Mouse (Mus musculus): Measurements from ENCODE around the gene Rab3il1.

The Rab3il1 gene

DNA sequence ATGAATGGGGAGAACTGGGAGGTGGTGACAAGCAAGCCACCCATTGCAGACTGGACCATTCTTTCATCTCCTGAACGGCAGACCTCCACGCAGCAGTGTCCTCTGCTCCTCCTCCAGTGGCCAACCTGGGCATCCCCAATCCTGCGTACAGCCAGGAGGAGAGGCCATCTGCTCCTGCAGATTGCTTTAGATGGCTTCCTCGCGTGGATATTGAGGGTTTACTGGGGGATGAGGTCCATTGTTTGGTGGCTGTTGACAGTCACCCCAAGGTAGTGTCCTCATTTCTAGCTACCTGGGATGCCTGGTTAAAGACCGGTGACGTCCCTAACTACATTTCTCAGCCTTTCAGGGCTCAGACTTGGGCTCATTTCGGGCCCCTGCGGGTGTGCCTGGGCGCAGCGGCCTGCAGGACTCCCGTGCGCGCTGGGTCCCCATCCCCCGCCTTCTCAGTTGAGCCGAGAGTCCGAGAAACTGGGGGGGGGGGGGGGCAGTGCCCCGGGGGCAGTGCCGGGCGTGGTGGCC is 39.5 kb downstream of the Rab3il1 start:
- DNase-seq (ENCODE audit: low spot score in 2 of 2) = no peak

DNA sequence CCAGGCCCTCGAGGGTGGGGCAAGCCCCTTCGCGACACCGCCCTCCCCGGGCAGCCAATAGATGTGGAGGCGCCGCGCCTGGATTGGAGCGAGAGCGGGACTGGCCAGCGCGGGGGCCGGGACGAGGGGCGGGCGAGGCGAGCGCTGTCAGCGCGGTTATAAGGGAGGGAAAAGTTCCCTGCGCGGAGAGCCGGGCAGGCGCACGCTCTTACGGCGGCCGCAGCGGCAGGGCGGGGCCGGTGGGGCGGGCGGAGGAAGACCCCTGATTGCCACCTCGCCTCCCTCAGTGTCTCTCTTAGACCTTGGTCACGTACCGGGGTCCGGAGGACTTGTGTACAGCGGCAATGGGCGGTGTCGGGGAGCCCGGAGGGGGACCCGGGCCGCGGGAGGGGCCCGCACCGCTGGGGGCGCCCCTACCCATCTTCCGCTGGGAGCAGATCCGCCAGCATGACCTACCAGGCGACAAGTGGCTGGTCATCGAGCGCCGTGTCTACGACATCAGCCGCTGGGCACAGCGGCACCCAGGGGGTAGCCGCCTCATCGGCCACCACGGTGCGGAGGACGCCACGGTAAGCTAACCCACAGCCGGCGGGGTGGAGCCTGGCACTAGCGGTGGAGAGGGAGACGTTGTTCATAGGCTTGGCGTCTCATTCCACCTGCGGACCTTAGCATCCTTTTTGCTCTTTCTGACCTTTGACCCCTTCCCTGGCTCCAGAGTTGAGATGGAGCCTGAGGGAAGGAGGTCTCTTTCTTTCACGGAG is 40.1 kb downstream of the Rab3il1 start, which contains the start of gene Fads3:
Gene Fads3 (plus strand): TSS at position 182 of the 761 bp plus-strand sequence.
- no peak for DNase-seq (ENCODE audit: low spot score in 2 of 2)

- no peak for DNase-seq (ENCODE audit: low spot score in 2 of 2)
Measured at GRCm38 (mm10) chr19:10042232-10042631, 40.8 kb downstream of the Rab3il1 start.

DNA sequence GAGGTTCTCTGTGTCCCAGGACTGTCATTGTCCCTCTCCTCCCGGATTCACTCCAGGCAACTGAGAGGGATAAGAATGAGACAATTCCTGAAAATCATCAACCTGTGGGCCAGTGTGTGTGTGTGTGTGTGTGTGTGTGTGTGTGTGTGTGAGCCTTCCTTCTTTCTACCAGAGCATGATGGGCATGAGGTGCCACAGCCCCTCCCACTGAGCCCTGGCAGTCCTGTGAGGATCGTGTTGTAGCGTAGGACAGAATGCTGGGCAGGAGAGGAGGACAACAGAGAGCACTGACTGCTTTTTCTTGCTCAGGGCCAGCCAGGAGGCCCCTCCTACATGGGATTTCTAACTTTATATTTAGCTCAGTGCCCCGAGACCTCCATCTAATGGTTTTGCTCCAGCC is 41.3 kb downstream of the Rab3il1 start:
- no peak for DNase-seq (ENCODE audit: low spot score in 2 of 2)

- no peak for DNase-seq (ENCODE audit: low spot score in 2 of 2)
Measured at GRCm38 (mm10) chr19:10043643-10044042, 42.2 kb downstream of the Rab3il1 start.

DNA sequence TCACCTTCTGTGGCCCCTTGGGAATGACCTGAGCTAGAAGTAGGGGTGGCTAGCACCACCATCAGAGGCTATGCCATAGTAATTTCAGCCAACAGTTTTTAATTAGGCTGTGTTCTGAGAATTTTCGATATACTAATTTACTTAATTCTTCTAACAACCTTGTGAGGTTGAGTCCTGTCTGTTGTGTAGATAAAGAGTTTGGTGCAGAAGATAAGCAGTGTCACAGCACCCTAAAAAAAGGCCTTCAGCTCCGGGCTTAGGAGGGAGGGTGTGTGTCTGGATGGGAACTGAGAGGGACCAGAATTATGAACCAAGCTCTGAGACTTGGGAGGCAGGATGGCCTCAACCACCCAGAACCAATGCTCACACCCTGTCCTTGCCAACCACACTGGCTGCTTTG is 44.2 kb downstream of the Rab3il1 start:
- DNase-seq (ENCODE audit: low spot score in 2 of 2) = no peak

GRCm38 (mm10) chr19:10046346-10046745 is 44.9 kb downstream of the Rab3il1 start:
- no peak for DNase-seq (ENCODE audit: low spot score in 2 of 2)

DNA sequence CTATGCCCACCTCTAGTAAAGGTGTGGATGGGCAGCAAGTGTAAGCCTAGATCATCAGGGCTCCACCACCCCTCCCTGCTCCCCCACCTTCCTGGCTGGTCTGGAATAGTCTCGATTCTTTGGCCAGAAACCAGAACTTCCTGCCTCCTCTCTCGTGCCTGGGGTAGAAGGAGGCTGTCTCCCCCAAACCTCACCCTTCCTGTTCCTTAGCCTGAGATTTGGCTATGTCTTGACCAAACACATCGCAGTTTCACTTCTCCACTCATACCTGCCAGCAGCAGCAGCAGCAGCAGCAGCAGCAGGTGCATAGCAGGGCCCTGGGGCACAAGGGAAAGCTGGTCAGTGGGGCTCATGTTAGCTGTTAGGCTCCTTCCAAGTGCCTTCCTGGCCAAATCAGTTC is 45.5 kb downstream of the Rab3il1 start:
- DNase-seq (ENCODE audit: low spot score in 2 of 2) = peak in 1 of 2 experiments; percentile 18

- no peak for DNase-seq (ENCODE audit: low spot score in 2 of 2)
Measured at GRCm38 (mm10) chr19:10049533-10049932, 48.1 kb downstream of the Rab3il1 start.

DNA sequence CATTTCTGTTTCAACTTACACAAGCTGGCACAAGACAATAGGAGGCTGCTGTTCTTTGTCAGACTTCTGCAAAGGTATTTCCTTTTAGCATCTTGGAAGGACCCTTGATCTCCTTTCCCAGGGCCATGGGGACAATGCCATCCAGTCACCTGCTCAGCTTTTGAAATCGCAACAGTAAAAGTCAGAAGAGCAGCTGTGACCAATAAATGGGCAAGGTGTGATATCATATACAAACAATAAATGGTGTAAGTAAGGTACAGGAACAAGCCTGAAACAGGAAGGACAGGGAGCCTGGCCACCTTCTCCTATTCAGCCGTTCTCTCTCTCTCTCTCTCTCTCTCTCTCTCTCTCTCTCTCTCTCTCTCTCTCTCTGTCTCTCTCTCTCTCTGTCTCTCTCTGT is 49.0 kb downstream of the Rab3il1 start:
- no peak for DNase-seq (ENCODE audit: low spot score in 2 of 2)

- DNase-seq (ENCODE audit: low spot score in 2 of 2) = no peak
Measured at GRCm38 (mm10) chr19:10052698-10053097, 51.2 kb downstream of the Rab3il1 start.

GRCm38 (mm10) chr19:10053692-10054260 is 52.3 kb downstream of the Rab3il1 start:
- DNase-seq (ENCODE audit: low spot score in 2 of 2) = no peak

DNA sequence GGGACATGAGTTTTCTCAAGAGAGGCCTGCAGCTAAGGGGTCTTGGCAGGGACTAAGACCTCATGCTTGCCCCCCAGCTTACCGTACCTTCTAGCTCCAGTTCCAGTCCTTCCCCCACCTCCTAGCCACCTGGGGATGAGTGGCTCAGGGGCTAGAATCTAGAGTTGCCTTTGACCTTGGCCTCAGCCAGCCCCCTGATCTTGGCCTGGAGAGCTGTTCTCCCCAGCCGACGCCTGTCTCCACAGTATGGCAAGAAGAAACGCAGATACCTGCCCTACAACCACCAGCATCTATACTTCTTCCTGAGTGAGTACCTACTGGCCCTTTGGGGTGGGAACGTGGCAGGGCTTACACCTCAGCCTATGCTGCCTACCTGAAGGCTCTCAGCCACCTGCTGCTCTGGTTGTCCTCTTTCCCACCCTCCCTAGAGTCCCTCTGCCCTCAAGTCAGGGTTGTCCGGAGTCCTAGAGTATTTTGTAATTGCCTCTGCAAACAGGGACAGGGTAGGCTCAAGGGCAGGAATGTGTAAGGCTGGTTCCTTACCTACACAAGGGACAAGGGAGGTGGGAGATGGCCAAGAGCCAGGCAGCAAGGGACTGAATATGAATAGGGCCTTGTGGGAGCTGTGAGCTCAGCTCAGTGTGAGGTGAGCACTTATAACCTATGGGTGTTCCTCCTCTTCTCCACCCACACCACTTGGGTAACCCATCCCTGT is 53.0 kb downstream of the Rab3il1 start:
- DNase-seq (ENCODE audit: low spot score in 2 of 2) = no peak

DNA sequence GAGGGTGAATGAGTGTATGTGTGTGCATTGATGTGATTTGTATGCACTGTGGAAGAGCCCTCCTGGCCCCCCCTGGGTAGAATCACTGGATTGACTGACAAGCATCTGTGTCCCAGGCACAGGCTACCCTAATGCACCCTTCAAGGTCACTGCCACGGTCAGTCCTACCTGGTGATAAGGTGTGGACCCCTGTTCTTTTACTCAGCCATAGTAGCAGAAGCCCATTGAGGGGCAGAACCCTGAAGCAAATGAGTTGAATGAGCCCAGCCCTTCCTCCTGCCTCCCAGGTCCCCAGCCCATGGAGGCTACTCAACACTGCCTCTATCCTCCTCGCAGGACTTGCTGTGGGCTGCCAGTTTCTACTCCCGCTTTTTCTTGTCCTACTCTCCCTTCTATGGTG is 53.8 kb downstream of the Rab3il1 start:
- no peak for DNase-seq (ENCODE audit: low spot score in 2 of 2)

DNA sequence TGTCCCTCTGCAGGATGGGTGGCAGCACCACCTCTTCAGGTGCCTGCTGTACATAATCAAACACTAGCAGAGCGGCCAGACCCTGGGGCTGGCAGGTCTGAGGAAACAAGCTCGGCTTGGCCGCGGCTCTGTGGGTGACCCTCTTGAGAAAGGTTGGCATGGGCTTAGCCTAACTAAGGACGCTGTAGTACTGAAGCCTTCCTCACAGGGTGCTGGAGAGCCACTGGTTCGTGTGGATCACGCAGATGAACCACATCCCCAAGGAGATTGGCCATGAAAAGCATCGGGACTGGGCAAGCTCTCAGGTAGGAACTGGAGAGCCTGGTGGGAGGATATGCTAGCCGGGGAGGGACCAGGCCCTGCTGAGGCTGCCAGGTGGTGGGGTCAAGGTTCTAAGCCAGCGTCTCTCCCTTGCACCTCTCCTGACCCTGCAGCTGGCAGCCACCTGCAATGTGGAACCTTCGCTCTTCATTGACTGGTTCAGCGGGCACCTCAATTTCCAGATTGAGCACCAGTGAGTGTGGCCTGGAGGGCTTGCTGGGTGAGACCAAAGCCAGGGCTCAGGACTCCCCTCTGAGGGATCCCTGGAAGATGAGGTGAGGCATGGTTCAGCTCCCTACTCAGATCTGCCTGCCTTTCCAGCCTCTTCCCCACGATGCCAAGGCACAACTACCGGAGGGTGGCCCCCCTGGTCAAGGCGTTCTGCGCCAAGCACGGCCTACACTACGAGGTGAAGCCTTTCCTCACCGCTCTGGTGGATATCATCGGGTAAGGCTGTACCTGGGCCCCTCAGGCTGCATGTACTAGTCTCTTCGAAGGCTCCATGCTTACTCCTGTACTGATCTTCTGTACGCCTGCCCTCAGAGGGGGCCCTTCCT is 54.6 kb downstream of the Rab3il1 start:
- DNase-seq (ENCODE audit: low spot score in 2 of 2) = no peak

- no peak for DNase-seq (ENCODE audit: low spot score in 2 of 2)
Measured at GRCm38 (mm10) chr19:10056686-10057085, 55.2 kb downstream of the Rab3il1 start.

DNA sequence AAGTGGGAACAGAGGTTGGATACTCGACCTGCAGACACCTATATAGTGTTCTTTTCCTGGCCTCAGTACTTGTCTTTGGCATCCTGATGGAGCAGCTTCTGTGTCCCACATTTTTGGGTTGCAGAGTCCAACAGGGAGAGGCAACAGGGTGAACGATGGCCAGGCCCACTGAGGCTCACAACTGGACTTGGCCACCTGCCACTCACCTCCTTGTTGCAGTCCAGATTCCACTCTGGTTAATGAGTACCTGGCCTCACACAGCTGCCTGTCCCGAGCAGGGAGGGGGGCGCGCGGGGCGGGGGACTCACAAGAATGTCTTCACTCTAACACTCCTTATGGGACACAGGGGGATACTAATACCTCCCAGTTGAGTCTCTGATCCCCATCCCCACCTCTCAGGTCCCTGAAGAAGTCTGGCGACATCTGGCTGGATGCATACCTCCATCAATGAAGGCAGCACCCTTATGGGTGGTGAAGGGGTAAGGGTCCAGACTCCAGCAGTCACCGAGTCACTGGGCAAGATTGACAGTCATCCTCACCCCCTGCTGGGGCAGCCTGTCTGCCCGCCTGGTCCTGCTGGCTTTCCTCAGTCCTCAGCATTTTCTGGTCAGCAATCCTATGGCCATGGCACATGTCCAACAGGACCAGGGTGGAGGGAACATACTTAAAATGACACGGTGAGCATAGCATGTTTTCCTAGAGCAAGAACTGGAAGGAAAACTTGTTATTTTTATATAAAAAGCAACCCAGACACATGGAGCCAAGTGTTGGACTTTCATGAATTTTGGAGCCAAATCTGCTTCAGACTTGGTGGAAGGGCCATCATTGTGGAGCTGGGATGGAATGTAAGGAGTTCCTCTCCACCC is 56.2 kb downstream of the Rab3il1 start:
- no peak for DNase-seq (ENCODE audit: low spot score in 2 of 2)

GRCm38 (mm10) chr19:10058352-10058825 is 56.9 kb downstream of the Rab3il1 start:
- DNase-seq (ENCODE audit: low spot score in 2 of 2) = no peak

- no peak for DNase-seq (ENCODE audit: low spot score in 2 of 2)
Measured at GRCm38 (mm10) chr19:10058876-10059427, 57.5 kb downstream of the Rab3il1 start.

DNA sequence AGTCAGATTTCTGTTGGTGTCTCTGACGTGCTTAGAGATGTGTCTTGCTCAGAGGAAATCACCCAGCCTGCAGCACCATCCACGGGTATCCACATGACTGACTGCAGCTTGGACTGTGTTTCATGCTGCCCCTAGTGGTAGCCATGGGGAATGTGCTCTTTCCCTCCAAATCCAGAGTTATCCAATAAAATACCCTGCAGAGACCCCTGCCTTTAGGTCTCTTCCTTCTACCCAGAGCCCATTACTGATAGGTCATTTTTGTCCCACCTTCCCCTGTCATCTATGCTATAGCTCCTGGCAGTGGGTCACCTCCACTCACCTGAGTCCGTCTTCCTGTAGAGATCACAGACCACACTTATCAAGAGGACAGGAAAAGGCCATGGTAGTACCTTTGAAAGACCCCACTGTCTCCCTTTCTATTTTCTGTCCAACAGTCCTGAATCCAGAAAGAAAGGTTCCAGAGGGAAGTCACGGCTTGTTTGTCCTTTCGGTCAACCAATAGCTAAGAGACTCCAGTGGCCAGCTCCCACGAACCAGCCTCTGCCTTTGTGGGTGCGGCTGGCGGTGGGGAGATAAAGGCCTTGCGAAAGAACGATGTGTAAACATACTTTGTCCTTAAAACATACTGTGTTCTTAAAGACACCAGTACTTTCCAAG is 58.6 kb downstream of the Rab3il1 start:
- DNase-seq (ENCODE audit: low spot score in 2 of 2) = no peak
